Mouse (Mus musculus) heart, postnatal 0 days (tissue): Measurements from ENCODE around the gene Tex45.

Experiments
- CTCF ChIP-seq: IDR thresholded peaks from 2 replicates; pipeline ENCODE4 v1.5.1; 2016; ENCODE audit warnings: antibody characterized with exemption, control low read depth, low read depth
- EP300 ChIP-seq: IDR thresholded peaks from 2 replicates; pipeline ENCODE4 v1.6.1; 2016; ENCODE audit warnings: antibody characterized with exemption, low read depth

- TF ChIP-seq CTCF (no peak), EP300 (no peak)
Observed at GRCm38 (mm10) chr8:3485192-3485591, 14.5 kb downstream of the Tex45 start.
